Mouse (Mus musculus) forebrain, embryonic 13.5 days (tissue): ENCODE data around the gene 2810408A11Rik. TPM values are rescaled to one million over a fixed set of nuclear protein-coding genes. Genes with fewer than 3 reads are reported as not detected.

Source experiments
- ATAC-seq: fragments of 200-750 bp; cut with Nextera tagmentation; 2 replicates; pipeline ENCODE4 v1.8.0; 2017
- H3K27ac ChIP-seq: fragments of 300-500 bp; sonication (generic); 2 replicates; pipeline ENCODE4 v1.5.1; 2015; ENCODE audit warnings: inconsistent platforms, mild to moderate bottlenecking, moderate library complexity
- H3K27me3 ChIP-seq: fragments of 300-500 bp; sonication (generic); 2 replicates; pipeline ENCODE4 v1.6.1; 2015; ENCODE audit warnings: mild to moderate bottlenecking, inconsistent platforms
- H3K36me3 ChIP-seq: fragments of 300-500 bp; sonication (generic); 2 replicates; pipeline ENCODE4 v1.6.1; 2015; ENCODE audit warnings: mild to moderate bottlenecking, inconsistent platforms; ENCODE audit not compliant: poor library complexity, severe bottlenecking
- H3K4me1 ChIP-seq: fragments of 300-500 bp; sonication (generic); 2 replicates; pipeline ENCODE4 v1.6.1; 2015; ENCODE audit warnings: inconsistent platforms
- H3K4me2 ChIP-seq: fragments of 300-500 bp; sonication (generic); 2 replicates; pipeline ENCODE4 v1.6.1; 2015; ENCODE audit warnings: inconsistent platforms, mild to moderate bottlenecking, moderate library complexity
- H3K4me3 ChIP-seq: fragments of 300-500 bp; sonication (generic); 2 replicates; pipeline ENCODE4 v1.5.1; 2015; ENCODE audit warnings: mild to moderate bottlenecking, inconsistent platforms
- H3K9ac ChIP-seq: fragments of 300-500 bp; sonication (generic); 2 replicates; pipeline ENCODE4 v1.6.1; 2015; ENCODE audit warnings: mild to moderate bottlenecking, inconsistent platforms
- H3K9me3 ChIP-seq: fragments of 300-500 bp; sonication (generic); replicated peaks from 2 replicates; pipeline ENCODE4 v1.6.1; 2016; ENCODE audit warnings: inconsistent platforms
- WGBS: fragments of 180-500 bp; shearing (Covaris S2); methylation state at CpG from one replicate; pipeline ENCODE4 v1.1.7; 2015; 5-methylcytosine and 5-hydroxymethylcytosine counted together
- polyA plus RNA-seq: library from polyadenylated mRNA; unstranded; fragments of >200 nt; fragmentation: Nextera tagmentation; extraction: Ambion mirVana; gene quantifications from 2 replicates; pipeline ENCODE4 v1.2.1, GENCODE M21; 2015

2810408A11Rik gene
- polyA plus RNA-seq, result 19.1 and 20.3 TPM in 2 replicates

DNA sequence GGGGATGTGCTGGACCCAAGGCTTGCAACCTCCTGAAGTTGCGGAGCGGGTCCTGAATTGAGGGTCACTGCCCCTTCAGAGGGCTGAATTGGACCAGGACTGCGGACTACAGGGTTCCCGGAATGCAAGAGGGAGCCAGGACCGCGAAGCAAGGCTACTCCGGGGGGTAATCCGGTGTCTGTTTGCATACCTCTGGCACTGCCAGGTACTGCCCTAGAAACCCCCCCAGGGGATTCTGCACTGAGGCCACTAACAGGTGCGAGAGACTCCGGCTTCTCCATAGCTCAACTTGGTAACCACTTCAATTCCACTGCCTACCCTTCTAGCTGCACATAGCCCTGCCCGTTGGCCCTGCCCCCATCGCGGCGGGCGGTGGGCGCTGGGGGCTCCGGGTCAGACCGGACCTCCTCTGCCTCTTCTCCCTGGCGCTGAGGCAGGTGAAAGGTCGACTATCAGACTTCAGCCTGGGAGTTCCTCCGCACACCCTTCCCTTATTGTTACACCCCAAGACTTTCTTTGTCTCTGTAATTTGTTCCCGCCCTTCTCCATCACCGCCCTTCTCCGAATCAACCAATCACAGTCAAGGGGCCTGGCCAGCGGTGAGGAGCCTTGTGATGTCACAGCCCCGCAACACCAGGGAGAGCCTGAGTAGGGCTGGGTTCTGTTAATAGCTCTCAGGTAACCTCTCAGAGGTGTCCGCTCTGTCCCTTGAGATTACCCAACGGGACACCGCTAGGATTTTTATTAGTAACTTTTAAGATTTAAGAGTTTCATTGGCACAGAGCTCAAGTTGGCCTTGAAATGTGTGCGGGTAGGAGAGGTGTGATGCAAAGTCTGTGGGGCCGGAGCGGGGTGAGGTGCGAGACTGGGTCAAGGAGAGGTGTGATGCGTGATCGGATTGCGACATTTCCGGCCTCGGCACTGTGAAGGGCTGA, at the start of gene 2810408A11Rik, which contains the start of gene Neurl4:
2810408A11Rik (minus strand) TSS at position 517 of the 935 bp plus-strand sequence.
Neurl4 (plus strand) TSS at position 602 of the 935 bp plus-strand sequence.
- Histone ChIP-seq H3K27ac (peak within 1 kb of the TSS; percentile 96), H3K9ac (peak within 1 kb of the TSS; percentile 97), H3K4me2 (peak within 1 kb of the TSS; percentile 95), H3K4me1 (peaks cover 32% of the 10 kb centered on the region), H3K27me3 (no peaks in the 10 kb centered on the region), H3K36me3 (peaks cover 27% of the 10 kb centered on the region), H3K9me3 (no peaks in the 10 kb centered on the region), H3K4me3 (peak within 1 kb of the TSS; percentile 89)
- peak; percentile 95 for ATAC-seq
- under 1% methylated on average over 38 of the region's 38 CpGs for WGBS

DNA sequence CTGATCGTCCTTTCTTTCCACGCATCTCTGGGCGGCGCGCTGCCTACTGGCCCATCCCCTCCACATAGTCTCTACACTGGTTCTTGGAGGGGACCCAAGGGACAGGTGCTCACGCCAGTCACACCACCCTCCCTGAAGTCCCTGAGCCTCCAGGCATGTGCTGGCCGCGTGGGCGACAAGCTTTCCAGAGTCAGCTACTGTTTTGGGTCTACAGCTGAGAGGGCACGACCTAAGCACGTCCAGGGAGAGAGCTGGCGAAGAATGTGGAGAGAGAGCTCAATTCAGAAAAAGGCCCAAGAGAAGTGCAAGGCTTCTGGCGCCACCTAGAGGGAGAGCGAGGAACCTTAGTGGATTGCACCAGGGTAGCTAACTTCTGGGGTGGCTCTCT, 48.0 kb upstream of the 2810408A11Rik start:
- H3K9ac ChIP-seq, result peak overlapping the region; percentile 68
- no peaks in the 10 kb centered on the region for H3K9me3 ChIP-seq
- under 1% methylated on average over 14 of the region's 14 CpGs for WGBS
- 0 out of 2 replicates have a peak, but pooled peaks cover 2% of the 10 kb centered on the region for H3K27me3 ChIP-seq
- ATAC-seq, result peak; percentile 42
- H3K4me1 ChIP-seq, result peaks cover 20% of the 10 kb centered on the region
- H3K27ac ChIP-seq, result peak overlapping the region; percentile 80
- peaks cover 17% of the 10 kb centered on the region for H3K36me3 ChIP-seq
- peak overlapping the region; percentile 66 for H3K4me2 ChIP-seq
- H3K4me3 ChIP-seq, result peak overlapping the region; percentile 51

DNA sequence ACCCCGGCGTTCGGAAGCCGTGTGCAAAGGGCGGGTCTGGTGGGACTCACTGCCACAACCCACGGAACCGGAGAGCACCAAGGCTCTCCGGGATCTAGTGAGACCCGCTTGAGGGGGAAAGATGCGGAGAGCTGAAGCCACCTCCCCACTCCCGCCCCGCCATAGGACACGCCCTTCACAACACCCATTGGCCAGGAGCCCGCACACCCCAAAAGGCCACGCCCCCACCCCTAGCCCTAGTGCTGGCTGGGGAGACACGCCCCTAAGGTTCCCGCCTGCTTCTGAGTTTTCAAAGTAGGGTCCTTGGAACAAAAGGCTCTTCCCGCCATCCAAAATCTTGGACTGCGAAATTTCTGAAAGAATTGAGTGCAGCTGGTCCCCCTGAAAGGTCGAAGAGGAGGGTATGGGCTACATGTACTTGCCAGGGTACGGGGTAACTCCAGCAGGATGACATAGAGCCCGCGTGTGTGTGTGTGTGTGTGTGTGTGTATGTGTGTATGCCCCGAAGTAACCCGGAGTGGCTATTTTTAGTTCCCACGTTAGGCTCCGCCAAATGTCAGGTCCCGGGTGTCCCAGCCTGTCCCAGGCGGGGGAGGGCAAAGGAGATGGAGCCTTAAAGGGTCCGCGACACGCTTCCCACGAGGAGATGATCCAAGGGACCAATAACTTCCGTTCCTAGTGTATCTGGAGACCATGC, 47.4 kb upstream of the 2810408A11Rik start, which contains the start of gene Slc2a4:
Slc2a4 (minus strand) TSS at position 123 of the 697 bp plus-strand sequence.
- Histone ChIP-seq H3K4me3 (peak within 1 kb of the TSS; percentile 51), H3K4me2 (peak within 1 kb of the TSS; percentile 66), H3K36me3 (peaks cover 17% of the 10 kb centered on the region), H3K27ac (peak within 1 kb of the TSS; percentile 80), H3K4me1 (peaks cover 20% of the 10 kb centered on the region), H3K27me3 (0 out of 2 replicates have a peak, but pooled peaks cover 2% of the 10 kb centered on the region), H3K9me3 (no peaks in the 10 kb centered on the region), H3K9ac (peak within 1 kb of the TSS; percentile 68)
- WGBS, result under 1% methylated on average over 34 of the region's 34 CpGs
- peak; percentile 92 for ATAC-seq

DNA sequence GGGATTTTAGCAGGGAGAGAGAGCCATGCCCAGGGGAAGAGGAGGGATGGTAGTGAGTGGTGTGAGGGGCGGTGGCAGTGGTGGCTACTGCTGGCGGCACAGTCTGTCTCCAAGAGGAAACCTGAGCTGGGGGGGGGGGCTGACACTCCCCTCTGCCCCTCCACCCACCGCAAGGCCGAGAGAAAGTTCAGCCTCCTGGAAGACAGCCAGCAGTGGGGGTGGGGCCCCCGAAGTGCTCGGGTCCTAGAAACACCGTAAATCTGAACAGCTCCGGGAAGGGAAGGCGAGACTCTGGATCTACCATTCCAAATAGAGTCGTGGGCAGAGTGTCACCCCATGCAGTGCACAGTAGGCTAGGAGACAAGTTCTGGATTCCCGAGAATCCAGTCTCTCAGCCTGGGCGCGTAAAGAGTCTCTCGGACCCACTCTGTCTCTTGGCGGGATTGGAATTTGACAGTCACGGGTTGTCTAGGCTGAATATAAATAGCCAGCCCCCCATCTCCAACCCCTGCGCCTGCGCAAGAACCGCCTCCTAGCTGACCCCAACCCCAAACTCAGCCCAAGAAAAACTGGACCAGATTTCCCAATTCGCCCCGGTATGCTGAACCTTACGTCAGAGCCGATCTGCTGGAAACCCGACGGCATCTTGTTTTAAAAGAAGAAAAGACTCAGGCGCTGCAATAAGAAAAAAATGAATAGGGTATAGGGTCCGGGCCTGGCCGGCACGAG, 46.7 kb upstream of the 2810408A11Rik start:
- H3K27me3 ChIP-seq, result 0 out of 2 replicates have a peak, but pooled peaks cover 2% of the 10 kb centered on the region
- peak overlapping the region; percentile 66 for H3K4me2 ChIP-seq
- 2% methylated on average over 29 of the region's 29 CpGs for WGBS
- peaks cover 20% of the 10 kb centered on the region for H3K4me1 ChIP-seq
- peak; percentile 46 for ATAC-seq
- peaks cover 24% of the 10 kb centered on the region for H3K36me3 ChIP-seq
- peak overlapping the region; percentile 68 for H3K9ac ChIP-seq
- peak overlapping the region; percentile 51 for H3K4me3 ChIP-seq
- no peaks in the 10 kb centered on the region for H3K9me3 ChIP-seq
- H3K27ac ChIP-seq, result 0 out of 2 replicates have a peak overlapping the region, but pooled peaks have one; percentile 3

DNA sequence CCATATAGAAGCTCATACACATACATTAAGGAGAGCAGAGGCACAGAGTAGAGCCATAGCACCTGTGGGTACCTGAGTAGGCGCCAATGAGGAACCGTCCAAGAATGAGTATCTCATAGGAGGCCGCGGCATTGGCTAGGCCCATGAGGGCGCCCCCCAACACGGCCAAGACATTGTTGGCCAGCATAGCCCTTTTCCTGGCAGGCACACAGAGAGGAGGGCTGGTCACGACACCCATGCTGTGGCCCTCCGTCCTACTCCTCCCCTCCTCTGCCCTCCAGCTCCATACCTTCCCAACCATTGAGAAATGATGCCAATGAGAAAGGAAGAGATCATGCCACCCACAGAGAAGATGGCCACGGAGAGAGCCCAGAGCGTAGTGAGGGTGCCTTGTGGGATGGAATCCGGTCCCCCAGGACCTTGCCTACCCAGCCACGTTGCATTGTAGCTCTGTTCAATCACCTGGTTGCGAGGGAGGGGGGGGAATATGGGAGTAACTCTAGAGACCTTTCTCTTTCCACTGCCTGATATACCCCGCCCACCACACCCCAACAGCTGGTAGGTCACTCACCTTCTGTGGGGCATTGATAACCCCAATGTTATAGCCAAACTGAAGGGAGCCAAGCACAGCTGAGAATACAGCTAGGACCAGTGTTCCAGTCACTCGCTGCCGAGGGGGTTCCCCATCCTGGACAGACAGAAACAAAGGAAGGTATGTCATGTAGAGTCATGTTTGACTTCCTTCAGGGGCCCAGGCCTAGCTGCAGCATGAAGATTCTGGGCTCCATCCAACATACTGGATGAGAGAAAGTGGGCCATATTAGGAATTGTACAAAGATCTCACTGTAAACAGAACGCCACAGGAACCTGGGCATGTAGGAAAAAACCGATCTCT, 45.5 kb upstream of the 2810408A11Rik start:
- Histone ChIP-seq H3K9me3 (no peaks in the 10 kb centered on the region), H3K27me3 (0 out of 2 replicates have a peak, but pooled peaks cover 2% of the 10 kb centered on the region), H3K27ac (no peak overlapping the region), H3K4me3 (0 out of 2 replicates have a peak overlapping the region, but pooled peaks have one; percentile 51), H3K4me1 (peaks cover 20% of the 10 kb centered on the region), H3K4me2 (peak overlapping the region; percentile 66), H3K9ac (no peak overlapping the region), H3K36me3 (peaks cover 24% of the 10 kb centered on the region)
- 92% methylated on average over 18 of the region's 18 CpGs for WGBS
- ATAC-seq, result no peak

DNA sequence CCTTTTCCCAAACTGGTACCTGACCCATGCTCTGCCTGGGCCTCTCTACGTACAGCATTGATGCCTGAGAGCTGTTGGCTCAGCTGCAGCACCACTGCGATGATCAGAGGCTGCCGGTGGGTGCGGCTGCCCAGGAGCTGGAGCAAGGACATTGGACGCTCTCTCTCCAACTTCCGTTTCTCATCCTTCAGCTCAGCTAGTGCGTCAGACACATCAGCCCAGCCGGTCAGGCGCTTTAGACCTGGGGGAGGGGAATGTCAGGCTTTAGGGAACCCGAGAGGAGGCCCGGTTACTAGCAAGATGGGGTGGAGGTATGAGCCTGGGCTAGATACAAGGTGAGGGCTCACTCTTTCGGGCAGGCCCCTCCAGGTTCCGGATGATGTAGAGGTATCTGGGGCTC, 44.4 kb upstream of the 2810408A11Rik start:
- H3K9me3 ChIP-seq, result no peaks in the 10 kb centered on the region
- WGBS, result 84% methylated on average over 13 of the region's 13 CpGs
- no peak overlapping the region for H3K9ac ChIP-seq
- ATAC-seq, result no peak
- 0 out of 2 replicates have a peak, but pooled peaks cover under 1% of the 10 kb centered on the region for H3K27me3 ChIP-seq
- peaks cover 24% of the 10 kb centered on the region for H3K36me3 ChIP-seq
- H3K4me2 ChIP-seq, result no peak overlapping the region
- no peak overlapping the region for H3K4me3 ChIP-seq
- H3K27ac ChIP-seq, result no peak overlapping the region
- H3K4me1 ChIP-seq, result peaks cover 27% of the 10 kb centered on the region

DNA sequence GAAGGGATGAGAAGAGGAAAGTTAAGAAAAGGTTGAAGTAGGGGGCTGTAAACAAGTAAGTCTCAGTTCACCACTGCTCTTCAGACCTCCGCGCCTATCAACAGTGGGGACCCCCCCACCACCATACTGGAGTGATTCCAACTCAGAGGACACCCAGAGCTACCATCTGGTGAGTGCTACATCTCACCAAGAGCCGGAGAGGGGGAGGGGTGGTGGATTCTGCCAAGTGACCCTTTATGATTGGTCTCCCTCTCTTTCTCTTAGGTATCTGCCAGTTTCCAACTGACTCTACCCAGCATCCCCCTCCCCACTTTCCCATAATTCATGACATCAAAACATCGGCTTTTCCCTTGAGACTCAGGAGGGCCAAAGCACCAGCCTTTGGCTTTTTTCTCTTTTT, 40.2 kb upstream of the 2810408A11Rik start:
- Histone ChIP-seq H3K9me3 (no peaks in the 10 kb centered on the region), H3K9ac (no peak overlapping the region), H3K4me3 (no peak overlapping the region), H3K36me3 (peaks cover 24% of the 10 kb centered on the region), H3K27me3 (peaks cover 33% of the 10 kb centered on the region), H3K4me2 (no peak overlapping the region), H3K4me1 (peaks cover 19% of the 10 kb centered on the region), H3K27ac (no peak overlapping the region)
- ATAC-seq, result no peak
- WGBS, result 80% methylated on average over 4 of the region's 4 CpGs

DNA sequence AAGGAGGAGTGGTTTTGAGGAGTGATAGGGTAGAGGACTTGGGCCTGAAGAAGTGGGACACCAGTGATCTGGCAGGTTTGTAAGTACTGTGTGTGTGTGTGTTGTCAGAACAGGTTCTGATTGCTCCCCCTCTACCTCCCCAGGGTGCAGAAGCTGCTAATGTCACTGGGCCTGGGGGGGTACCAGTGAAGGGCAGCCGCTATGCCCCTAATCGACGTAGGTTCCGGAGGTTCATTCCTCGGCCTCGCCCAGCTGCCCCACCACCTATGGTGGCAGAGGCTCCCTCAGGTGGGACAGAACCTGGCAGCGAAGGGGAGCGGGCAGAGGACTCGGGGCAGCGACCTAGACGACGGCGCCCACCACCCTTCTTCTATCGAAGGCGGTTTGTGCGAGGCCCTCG, 38.9 kb upstream of the 2810408A11Rik start:
- peaks cover 27% of the 10 kb centered on the region for H3K4me1 ChIP-seq
- no peaks in the 10 kb centered on the region for H3K9me3 ChIP-seq
- no peak overlapping the region for H3K9ac ChIP-seq
- no peak for ATAC-seq
- 93% methylated on average over 17 of the region's 17 CpGs for WGBS
- no peak overlapping the region for H3K4me2 ChIP-seq
- H3K27ac ChIP-seq, result no peak overlapping the region
- H3K4me3 ChIP-seq, result no peak overlapping the region
- peaks cover 40% of the 10 kb centered on the region for H3K27me3 ChIP-seq
- peaks cover 16% of the 10 kb centered on the region for H3K36me3 ChIP-seq

DNA sequence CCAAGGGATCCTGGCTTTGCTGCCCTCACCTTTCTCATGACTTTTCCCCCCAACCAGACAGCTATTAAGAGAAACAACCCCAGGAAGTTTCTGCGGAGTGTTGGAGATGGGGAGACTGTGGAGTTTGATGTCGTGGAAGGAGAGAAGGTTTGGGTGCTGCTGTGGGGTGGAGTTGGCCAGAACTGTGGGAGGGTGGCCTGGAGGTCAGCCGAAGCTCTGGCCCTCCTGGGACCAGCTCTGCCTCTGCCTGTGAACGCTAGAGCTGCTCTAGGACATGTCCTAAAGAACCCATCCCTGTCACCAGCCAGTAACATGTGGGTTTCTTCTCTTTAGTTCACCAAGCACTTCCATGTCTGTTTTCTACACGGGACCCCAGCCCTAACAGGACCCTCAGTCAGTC, 38.4 kb upstream of the 2810408A11Rik start:
- no peak overlapping the region for H3K4me3 ChIP-seq
- no peak for ATAC-seq
- peaks cover 32% of the 10 kb centered on the region for H3K4me1 ChIP-seq
- H3K36me3 ChIP-seq, result peaks cover 11% of the 10 kb centered on the region
- H3K9ac ChIP-seq, result no peak overlapping the region
- no peak overlapping the region for H3K27ac ChIP-seq
- H3K9me3 ChIP-seq, result no peaks in the 10 kb centered on the region
- WGBS, result 68% methylated on average over 5 of the region's 5 CpGs
- H3K27me3 ChIP-seq, result peaks cover 44% of the 10 kb centered on the region
- no peak overlapping the region for H3K4me2 ChIP-seq

DNA sequence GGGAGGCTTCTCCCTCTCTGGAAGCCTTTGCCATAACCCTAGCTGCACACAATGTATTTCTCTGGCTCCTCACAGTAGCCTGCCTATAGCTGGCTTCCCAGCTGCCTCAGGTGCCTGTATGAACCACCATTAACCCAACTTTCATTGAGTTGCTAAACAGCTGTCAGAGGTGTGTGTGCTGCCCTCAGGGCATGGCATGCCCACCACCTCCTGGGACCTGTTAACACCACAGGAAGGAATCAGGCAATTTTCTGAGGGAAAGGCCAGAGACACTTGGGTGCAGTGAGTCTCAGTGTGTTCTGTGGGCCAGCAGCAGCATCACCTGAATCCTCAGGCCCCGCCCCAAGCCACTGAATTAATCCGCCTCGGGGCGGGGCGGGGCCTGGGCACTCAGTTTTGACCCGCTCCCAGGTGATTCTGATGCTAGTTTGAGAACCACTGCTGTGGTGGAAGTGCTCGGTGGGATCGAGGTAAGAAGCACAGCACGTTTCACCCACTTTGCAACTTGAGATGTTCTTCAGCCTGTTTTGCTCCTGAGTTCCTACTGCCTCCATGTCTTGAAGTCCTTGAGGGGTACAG, 37.7 kb upstream of the 2810408A11Rik start:
- WGBS, result 21% methylated on average over 9 of the region's 9 CpGs

More for the DNA sequence above, 37.7 kb upstream of the 2810408A11Rik start:
- H3K4me2 ChIP-seq, result no peak overlapping the region
- H3K27ac ChIP-seq, result no peak overlapping the region
- no peak for ATAC-seq
- H3K9ac ChIP-seq, result 0 out of 2 replicates have a peak overlapping the region, but pooled peaks have one; percentile 31
- H3K9me3 ChIP-seq, result no peaks in the 10 kb centered on the region
- peaks cover 44% of the 10 kb centered on the region for H3K27me3 ChIP-seq
- peaks cover 7% of the 10 kb centered on the region; the same call in 1 of the 2 replicates for H3K36me3 ChIP-seq
- H3K4me3 ChIP-seq, result no peak overlapping the region
- peaks cover 32% of the 10 kb centered on the region for H3K4me1 ChIP-seq
